Mouse (Mus musculus) urinary bladder, postnatal 10 days (tissue): Measurements from ENCODE around the gene Necab2.

Experiments used
- DNase-seq: peaks from one replicate; pipeline ENCODE4 v3.0.0; 2022; ENCODE audit warnings: low spot score

Necab2 gene

GRCm38 (mm10) chr8:119456045-119456444 is 9.5 kb downstream of the Necab2 start:
- no peak for DNase-seq

- no peak for DNase-seq
Observed at GRCm38 (mm10) chr8:119459724-119460123, 13.2 kb downstream of the Necab2 start.

GRCm38 (mm10) chr8:119461356-119461755 is 14.8 kb downstream of the Necab2 start:
- no peak for DNase-seq

DNA sequence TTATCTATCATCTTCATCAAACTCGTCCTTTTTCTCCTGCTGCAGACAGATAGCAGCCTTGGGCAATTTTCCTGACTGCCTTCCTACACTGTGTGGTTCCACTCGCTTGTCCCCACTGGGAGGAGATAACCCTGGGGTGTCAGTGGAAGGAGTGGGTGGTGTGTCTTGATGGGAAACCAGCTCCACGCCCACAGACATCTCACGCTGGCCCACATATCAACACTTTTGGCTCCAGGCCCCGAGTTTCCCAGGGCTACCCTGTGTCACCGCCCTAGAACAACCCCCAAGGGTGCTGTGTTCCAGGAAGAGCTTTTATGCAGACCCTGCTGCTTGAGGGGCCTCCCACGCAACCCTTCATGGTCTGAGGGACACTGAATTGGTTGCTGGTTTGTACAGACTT is 17.2 kb downstream of the Necab2 start:
- no peak for DNase-seq

DNA sequence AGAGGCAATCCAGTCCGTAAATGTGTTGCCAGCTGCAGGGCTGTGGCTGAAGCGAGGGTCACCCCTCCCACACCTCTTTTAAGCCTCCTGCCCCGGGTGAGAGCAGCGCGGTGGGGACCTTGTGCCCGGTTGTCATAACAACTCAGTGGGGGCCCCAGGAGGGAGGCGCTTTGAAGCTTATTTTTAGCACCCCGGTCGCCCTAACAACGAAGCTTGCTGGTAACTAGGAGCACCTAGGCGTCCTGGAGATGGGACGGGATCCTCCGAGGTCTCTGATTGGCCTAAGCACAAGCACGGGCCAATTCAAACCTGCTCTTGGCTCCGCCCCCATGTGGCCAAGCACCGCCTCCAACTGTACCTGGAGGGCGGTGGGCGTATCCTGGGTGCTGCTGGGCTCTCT is 19.6 kb downstream of the Necab2 start:
- no peak for DNase-seq

GRCm38 (mm10) chr8:119466794-119467193 is 20.3 kb downstream of the Necab2 start:
- DNase-seq: no peak

DNA sequence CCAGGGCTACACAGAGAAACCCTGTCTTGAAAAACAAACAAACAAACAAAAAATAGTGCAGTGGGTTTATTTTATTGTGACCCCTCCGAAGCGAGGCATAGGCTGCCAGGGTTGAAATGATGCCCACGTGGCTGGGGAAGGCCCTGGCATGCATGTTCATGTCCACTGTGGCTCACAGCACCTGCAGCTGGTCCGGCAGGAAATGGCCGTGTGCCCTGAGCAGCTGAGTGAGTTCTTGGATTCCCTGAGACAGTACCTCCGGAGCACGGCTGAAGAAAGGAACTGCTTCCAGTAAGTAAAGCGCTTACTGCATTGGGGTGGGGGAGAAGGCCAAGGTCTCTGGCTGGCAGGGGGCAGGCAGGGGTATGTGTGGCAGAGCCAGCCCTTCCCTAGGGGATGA is 21.6 kb downstream of the Necab2 start:
- DNase-seq: no peak

DNA sequence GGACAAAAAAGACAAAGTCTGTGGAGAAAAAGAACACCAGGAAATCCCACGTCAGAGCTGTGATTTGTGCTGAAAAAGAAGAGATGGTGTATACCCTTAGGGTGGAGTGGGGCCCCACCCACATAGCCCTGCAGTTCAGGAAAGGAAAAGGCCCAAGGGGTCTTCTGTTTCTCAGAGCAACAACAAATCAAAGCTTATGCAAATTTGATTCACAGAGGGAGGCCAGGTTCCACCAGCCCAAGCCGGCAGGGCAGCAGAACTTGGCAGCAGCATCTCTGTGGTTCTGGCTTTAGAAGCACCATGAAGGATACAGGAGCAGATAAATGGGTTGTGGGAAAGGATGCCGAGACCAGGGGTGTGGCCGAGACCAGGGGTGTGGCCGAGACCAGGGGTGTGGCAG is 32.2 kb downstream of the Necab2 start:
- no peak for DNase-seq

- no peak for DNase-seq
Observed at GRCm38 (mm10) chr8:119484145-119484896, 37.8 kb downstream of the Necab2 start.

DNA sequence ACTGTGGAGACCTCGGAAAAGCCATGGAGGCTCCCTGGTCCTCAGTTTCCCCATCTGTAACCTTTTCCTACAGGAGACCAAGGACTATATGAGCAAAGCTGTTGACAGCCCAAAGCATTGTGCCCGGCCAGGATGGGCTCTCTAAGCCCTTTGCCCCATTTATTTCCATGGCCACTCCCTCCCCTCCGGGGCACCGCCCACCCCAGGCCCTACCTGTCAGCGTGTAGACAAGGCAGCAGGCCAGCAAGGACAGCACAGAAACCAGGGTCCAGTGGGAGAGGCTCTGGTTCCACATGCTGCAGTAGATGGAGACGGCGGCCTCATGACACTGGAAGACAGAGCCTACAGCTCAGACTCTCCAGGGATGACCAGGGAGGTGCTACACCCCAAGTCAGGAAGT is 40.6 kb downstream of the Necab2 start:
- no peak for DNase-seq

- no peak for DNase-seq
Observed at GRCm38 (mm10) chr8:119496848-119497247, 50.3 kb downstream of the Necab2 start.

- no peak for DNase-seq
Observed at GRCm38 (mm10) chr8:119499836-119500235, 53.3 kb downstream of the Necab2 start.

DNA sequence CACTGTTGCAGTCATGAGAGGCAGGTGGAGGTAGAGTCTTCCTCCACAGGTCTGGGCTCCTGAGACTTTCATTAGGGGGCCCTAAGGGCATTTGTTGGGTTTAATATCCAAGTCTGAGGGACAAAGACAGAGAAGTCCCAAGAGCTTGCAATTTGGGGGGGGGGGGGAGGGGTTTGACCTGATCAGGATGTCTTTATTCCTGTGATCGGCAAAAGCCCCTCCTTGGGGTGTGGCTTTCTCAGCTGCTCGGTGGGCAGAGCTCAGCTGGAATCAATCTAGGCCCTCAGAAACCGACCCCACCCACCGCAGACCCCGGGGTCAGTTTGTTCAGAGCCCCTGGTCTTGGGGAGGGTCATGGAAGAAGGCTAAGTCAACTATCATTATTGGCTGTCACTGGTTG is 55.1 kb downstream of the Necab2 start, which contains the start of gene Slc38a8:
Gene Slc38a8, minus strand, starts transcription at position 101 of the 400 bp plus-strand sequence.
- no peak for DNase-seq

GRCm38 (mm10) chr8:119502111-119502510 is 55.6 kb downstream of the Necab2 start:
- DNase-seq: no peak

DNA sequence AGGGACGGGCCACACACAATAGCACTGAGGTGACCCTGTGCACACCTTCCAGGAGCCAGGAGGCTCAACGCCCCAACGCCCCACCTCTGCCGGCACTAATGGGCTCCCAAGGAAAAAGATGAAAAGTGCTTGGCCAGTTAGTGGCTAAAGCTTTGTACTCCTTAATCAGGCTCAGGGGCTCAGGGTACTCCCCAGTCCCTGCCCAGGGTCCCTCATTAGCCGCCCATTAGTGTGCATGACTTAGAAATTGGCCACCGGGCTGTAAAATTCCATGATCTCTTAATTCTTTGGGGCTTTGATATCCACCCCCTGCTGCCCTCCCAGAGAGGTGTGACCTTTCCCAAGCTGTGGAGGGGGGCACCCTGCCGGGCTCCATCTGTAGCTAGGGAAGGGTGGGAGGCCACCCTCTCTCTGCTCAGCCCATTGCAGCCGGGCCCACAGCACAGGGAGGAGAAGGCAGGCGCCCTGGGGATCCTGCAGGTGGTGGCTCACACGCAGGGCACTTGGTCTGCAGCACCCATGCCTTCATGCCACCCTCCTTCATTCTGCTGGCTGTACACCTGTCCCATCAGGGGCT is 56.8 kb downstream of the Necab2 start:
- DNase-seq: no peak

DNA sequence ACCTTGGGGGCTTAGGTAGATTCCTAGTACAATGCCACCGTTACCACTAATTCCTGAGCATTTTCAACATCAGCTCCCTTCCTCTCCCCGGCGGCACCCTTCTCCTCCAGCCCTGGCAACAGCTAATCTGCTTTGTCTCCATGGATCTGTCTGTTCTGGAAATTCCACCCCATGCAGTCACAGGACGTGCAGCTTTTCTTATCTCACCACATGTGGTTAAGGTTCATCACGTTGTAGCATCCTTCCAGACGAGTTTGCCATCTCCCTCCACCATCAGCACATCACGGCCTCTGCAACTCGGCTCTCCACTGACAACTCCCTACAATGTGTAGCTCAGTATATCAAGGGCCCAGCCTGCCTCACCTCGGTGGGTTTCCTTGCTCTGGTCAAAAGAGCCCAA is 59.0 kb downstream of the Necab2 start:
- no peak for DNase-seq

DNA sequence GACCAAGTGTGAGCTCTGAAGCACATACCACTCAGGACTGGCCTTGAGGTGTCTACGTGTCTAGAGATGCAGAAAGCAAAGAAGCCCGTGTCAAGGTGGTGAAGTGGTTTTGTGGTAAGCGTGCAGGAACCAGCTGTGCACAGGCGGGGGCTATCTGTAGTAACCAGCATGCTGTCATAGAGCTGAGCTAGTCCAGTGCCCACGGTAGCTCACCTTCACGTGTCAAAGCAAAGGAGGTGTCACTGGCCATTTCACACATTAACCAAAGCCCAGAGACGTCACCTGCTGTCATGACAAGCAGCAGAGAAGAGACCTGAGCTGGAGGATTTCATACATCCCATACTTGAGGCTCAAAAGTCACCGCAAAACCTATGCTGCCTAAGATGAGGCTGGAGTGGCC is 59.6 kb downstream of the Necab2 start:
- no peak for DNase-seq

- DNase-seq: no peak
Observed at GRCm38 (mm10) chr8:119510471-119510870, 64.0 kb downstream of the Necab2 start.

- DNase-seq: no peak
Observed at GRCm38 (mm10) chr8:119511722-119512121, 65.2 kb downstream of the Necab2 start.

DNA sequence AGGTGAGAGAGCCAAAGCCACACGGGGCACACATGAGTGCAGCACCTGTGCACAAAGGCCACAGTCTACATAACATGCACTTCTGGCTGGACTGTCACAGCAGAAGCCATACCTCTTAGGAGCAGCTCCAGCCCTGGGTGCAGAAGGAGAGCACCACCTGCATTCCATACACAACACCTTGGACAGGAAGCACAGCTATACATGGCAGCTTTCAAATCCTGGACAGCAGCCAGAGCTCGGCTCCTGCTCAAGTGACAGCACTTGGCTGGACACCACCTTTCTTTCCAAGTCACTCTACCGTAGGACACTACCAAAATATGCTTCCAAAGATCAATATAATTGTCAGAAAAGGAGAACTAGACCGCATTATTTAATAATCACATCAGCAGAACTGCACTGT is 66.9 kb downstream of the Necab2 start:
- no peak for DNase-seq

DNA sequence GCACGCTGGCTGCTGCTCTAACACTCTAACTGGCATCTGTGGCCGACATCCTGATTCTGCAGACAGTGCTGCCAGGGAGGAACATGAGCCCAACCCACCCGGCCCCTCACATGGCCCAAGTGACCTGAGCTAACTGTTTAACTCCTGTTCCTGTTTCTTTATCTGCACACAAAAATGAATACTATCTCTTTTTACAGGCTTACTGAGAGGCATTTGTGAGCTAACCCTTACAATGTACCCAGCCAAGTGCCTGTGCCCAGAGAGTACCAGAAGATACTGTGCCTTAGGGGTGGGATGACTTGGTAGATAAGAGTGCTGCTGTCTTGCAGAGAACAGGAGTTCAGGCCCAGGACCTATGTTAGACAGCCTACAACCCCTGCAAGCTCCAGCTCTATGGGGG is 68.4 kb downstream of the Necab2 start:
- no peak for DNase-seq

DNA sequence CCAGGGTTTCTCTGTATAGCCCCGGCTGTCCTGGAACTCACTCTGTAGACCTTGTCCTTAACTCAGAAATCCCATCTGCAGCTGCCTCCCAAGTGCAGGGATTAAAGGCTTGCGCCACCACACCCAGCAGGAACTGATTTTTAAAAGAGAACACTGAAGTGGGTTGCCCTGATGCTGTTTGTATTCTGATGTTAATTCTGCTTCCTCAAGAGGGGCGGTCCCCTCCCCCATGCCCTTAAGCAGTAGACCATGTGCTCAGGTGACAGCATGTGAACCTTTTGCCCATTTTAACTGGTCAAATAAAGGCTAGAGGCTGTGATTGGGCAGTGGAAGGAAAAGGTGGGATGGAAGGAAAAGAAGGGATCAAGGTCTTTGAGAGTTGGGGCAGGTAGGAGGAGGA is 69.2 kb downstream of the Necab2 start:
- DNase-seq: no peak

- DNase-seq: no peak
Observed at GRCm38 (mm10) chr8:119516674-119517073, 70.2 kb downstream of the Necab2 start.

DNA sequence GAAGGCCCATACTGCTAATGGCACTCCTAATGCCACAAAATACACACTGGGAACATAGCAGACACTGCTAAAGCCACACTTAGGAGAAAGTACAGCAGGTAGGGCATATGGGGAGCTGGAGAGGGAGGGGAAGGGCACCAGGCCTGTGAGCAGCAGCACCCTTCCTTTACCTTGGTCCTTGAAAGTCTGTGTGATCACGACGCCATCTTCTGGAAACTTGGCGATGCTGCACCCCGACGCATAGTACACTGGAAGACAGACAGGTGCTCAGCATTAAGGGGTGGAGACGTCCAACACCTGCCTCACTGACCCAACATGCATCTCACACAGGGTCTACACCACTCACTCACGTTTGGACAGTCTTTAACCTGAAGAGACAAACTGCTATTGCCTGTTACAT is 73.6 kb downstream of the Necab2 start:
- DNase-seq: no peak
